Mouse (Mus musculus) heart, postnatal 0 days (tissue): ENCODE measurements around the gene Ercc6l2.

Experiments
- CTCF ChIP-seq: IDR thresholded peaks from 2 replicates; pipeline ENCODE4 v1.5.1; 2016; ENCODE audit warnings: antibody characterized with exemption, control low read depth, low read depth
- EP300 ChIP-seq: IDR thresholded peaks from 2 replicates; pipeline ENCODE4 v1.6.1; 2016; ENCODE audit warnings: antibody characterized with exemption, low read depth

DNA sequence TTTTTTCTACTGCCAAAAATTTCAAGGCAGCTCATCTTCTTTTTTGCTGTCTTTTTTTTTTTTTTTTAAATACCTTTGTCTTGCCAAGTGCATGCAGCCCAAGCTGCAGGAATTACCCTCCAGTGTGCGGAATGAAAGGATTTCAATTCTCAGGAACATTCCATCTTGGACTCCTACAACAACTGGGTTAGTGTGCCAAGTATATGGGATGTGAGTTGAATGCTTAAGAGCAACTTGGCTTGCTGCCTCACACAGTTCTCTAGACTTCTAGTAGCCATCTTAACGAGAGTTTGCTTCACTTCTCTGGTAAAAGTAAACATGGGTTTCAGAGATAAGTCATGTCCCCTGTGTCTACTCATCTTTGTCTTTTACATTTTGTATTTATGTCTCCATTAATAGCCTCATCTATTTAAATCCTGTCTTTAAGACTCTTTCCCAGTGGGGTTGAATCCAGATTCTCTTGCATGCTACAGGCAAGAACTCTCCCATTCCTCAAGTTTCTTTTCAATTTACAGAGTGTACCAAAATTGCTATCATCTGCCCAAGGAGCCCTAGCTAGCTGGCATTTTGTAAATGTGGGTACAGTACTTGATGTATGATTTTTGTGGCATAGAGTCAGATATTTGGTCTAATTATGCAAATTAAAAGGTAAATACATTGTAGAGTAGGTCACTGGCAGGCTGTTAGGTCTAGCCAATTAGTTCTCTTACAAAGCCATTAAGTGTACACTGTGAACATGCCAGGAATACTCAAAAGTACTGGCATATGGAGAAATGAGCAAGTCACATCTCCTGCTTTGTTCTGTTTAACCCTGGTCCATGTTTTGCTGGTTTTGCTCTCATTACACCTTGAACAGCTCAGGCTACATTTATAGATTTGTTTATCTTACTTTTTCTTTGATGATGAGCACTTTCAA, 35.4 kb upstream of the Ercc6l2 start:
- TF ChIP-seq CTCF (no peak), EP300 (no peak)
